Mouse (Mus musculus) gastrocnemius, postnatal 4 days (tissue): ENCODE results near the gene Gm3095. TPM values are rescaled to one million over a fixed set of nuclear protein-coding genes. Genes with fewer than 3 reads are reported as not detected.
"Not testable (repeated sequence)": the region's sequence is repeated elsewhere in the genome, so short reads cannot be mapped to it uniquely, and the experiment has no call there.

Source experiments
- DNase-seq, 2 experiments: peaks; one replicate each; pipeline ENCODE4 v3.0.0; 2021 to 2022; ENCODE audit warnings: low spot score in 2 of 2, mixed read lengths in 2 of 2
- long read RNA-seq, 2 experiments: library from polyadenylated mRNA; stranded (forward); transcript quantifications; one replicate each; pipeline ENCODE4 v2.0.0; 2021
- total RNA-seq, 2 experiments: library from RNA; stranded (reverse); gene quantifications; 2 replicates each; pipeline ENCODE4 v1.2.3; 2021

The Gm3095 gene
- total RNA-seq = under 1 TPM in 1 of 2 experiments, not detected in 1; 0.44 TPM
- long read RNA-seq, experiment 1 = 0 reads
- long read RNA-seq, experiment 2 = 0 reads

DNA sequence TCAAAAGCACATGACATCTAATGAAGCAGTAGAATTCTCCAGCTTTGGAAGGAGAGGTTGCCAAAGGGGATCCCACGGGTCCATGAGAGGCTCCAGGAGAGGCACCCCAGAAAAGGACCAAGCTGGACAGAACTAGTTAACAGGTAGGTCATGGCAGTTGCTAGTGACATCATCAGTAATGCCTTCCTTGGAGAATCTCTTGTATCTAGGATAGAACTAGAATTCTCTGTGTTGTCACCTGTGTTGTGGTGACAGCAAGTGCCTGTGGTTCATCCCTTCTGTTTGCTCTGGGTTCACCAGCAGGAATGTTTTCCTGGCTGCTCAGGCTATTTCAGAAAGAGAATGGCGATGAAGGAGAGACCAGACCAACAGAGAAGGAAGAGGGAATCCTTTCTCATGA, at the start of gene Gm3095:
TSS of gene Gm3095 (plus strand) at position 301 of the 400 bp plus-strand sequence.
- DNase-seq = not testable (repeated sequence)

DNA sequence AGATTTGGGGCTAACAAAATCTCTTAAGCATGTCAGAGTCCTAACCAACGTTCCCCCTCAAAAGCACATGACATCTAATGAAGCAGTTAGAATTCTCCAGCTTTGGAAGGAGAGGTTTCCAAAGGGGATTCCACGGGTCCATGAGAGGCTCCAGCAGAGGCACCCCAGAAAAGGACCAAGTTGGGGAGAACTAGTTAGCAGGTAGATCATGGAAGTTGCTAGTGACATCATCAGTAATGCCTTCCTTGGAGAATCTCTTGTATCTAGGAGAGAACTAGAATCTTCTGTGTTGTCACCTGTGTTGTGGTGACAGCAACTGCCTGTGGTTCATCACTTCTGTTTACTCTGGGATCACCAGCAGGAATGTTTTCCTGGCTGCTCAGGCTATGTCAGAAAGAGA, 31.9 kb upstream of the Gm3095 start, which contains the start of gene Gm3029:
TSS of gene Gm3029 (plus strand) at position 301 of the 400 bp plus-strand sequence.
- DNase-seq = not testable (repeated sequence)

DNA sequence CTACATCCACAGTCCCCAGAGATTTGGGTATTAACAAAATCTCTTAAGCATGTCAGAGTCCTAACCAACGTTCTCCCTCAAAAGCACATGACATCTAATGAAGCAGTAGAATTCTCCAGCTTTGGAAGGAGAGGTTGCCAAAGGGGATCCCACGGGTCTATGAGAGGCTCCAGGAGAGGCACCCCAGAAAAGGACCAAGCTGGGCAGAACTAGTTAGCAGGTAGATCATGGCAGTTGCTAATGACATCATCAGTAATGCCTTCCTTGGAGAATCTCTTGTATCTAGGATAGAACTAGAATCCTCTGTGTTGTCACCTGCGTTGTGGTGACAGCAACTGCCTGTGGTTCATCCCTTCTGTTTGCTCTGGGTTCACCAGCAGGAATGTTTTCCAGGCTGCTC, 34.7 kb downstream of the Gm3095 start, which contains the start of gene Gm3099:
TSS of gene Gm3099 (plus strand) at position 301 of the 400 bp plus-strand sequence.
- not testable (repeated sequence) for DNase-seq

Other genes starting within 250 kb of the Gm3095 start
- under 1 TPM in 1 of 2 experiments, not detected in 1; 0.44 TPM for gene Gm3002, start 153.5 kb upstream of the Gm3095 start, total RNA-seq
- gene Gm3033, start 117.3 kb upstream of the Gm3095 start, total RNA-seq = not detected
- not detected for gene Gm2916, start 79.4 kb upstream of the Gm3095 start, total RNA-seq
- gene Gm3029, start 31.8 kb upstream of the Gm3095 start, total RNA-seq = not detected
- not detected for gene Gm3099, start 34.8 kb downstream of the Gm3095 start, total RNA-seq
- gene Gm5796, start 60.4 kb downstream of the Gm3095 start, total RNA-seq = 1 to 10 TPM; 1.3 to 1.6 TPM
- under 1 TPM; 0.15 to 0.70 TPM for gene Gm3115, start 120.6 kb downstream of the Gm3095 start, total RNA-seq
- 1 to 10 TPM; 1.3 to 1.4 TPM for gene Gm8108, start 147.0 kb downstream of the Gm3095 start, total RNA-seq
- gene Gm3127, start 201.5 kb downstream of the Gm3095 start, total RNA-seq = not detected
- gene Gm2974, start 219.0 kb downstream of the Gm3095 start, total RNA-seq = not detected